Mouse (Mus musculus) kidney, adult 2 months (tissue): Measurements from ENCODE around the gene Snupn. TPM values are rescaled to one million over a fixed set of nuclear protein-coding genes. Genes with fewer than 3 reads are reported as not detected.
A peak's percentile ranks its signal among the peaks of the same experiment; 100 is the strongest.

Source experiments
- DNase-seq: peaks from one replicate; pipeline ENCODE4 v3.0.0; 2021
- H3K27ac ChIP-seq: fragments of 200-500 bp; 2 replicates; pipeline ENCODE4 v1.5.1; 2012; ENCODE audit warnings: low read depth, low read length, control low read depth, inconsistent platforms; ENCODE audit not compliant: insufficient read depth
- H3K27me3 ChIP-seq: fragments of 200-500 bp; replicated peaks from 2 replicates; pipeline ENCODE4 v1.6.1; 2012; ENCODE audit warnings: mild to moderate bottlenecking, moderate library complexity, low read length, inconsistent platforms; ENCODE audit not compliant: control insufficient read depth, insufficient read depth
- H3K36me3 ChIP-seq: fragments of 200-500 bp; 2 replicates; pipeline ENCODE4 v1.6.1; 2012; ENCODE audit warnings: mild to moderate bottlenecking, moderate library complexity, low read length, inconsistent platforms; ENCODE audit not compliant: control insufficient read depth, insufficient read depth
- H3K4me1 ChIP-seq: fragments of 200-500 bp; 2 replicates; pipeline ENCODE4 v1.6.1; 2011; ENCODE audit warnings: low read length; ENCODE audit not compliant: control insufficient read depth, insufficient read depth
- H3K4me3 ChIP-seq: fragments of 200-500 bp; 2 replicates; pipeline ENCODE4 v1.5.1; 2011; ENCODE audit warnings: mild to moderate bottlenecking, low read depth, low read length, control low read depth; ENCODE audit not compliant: insufficient read depth
- CTCF ChIP-seq: fragments of 200-500 bp; conservative IDR thresholded peaks from 2 replicates; pipeline ENCODE4 v1.5.1; 2011; ENCODE audit warnings: low read depth, mild to moderate bottlenecking, control low read depth, low read length, moderate library complexity, mixed read lengths; ENCODE audit not compliant: insufficient read depth, insufficient read length
- POLR2A ChIP-seq: fragments of 200-500 bp; IDR thresholded peaks from one replicate; pipeline ENCODE4 v1.6.1; 2011; ENCODE audit warnings: low read depth, low read length, control low read depth
- WGBS: fragments of 180-500 bp; shearing (Covaris S2); methylation state at CpG from one replicate; pipeline ENCODE4 v1.1.7; 2018; 5-methylcytosine and 5-hydroxymethylcytosine counted together
- polyA plus RNA-seq: library from polyadenylated mRNA; depleted of rRNA; stranded (reverse); fragments of >200 nt; gene quantifications from 2 replicates; pipeline ENCODE4 v1.2.3, GENCODE M21; 2012

Snupn gene
- polyA plus RNA-seq, 1 experiment: 7.7 TPM

GRCm38 (mm10) chr9:56915116-56915515 lies 35.6 kb upstream of the Snupn start:
- DNase-seq: no peak
- WGBS: 87% methylated on average over 1 of the region's 1 CpGs
- Histone ChIP-seq H3K27ac (no peak overlapping the region), H3K4me3 (no peak overlapping the region), H3K4me1 (no peaks in the 10 kb centered on the region), H3K36me3 (peaks cover 3% of the 10 kb centered on the region; the same call in 1 of the 2 replicates), H3K27me3 (no peaks in the 10 kb centered on the region)
- TF ChIP-seq CTCF (no peak), POLR2A (no peak)

GRCm38 (mm10) chr9:56915695-56916410 lies 34.8 kb upstream of the Snupn start:
- Histone ChIP-seq H3K4me3 (no peak overlapping the region), H3K27me3 (no peaks in the 10 kb centered on the region), H3K36me3 (peaks cover 3% of the 10 kb centered on the region; the same call in 1 of the 2 replicates), H3K27ac (peak overlapping the region; percentile 11; the same call in 1 of the 2 replicates), H3K4me1 (no peaks in the 10 kb centered on the region)
- 49% methylated on average over 5 of the region's 5 CpGs for WGBS
- DNase-seq: peak; percentile 45
- no peak for TF ChIP-seq CTCF
- TF ChIP-seq POLR2A: no peak

GRCm38 (mm10) chr9:56917131-56917530 lies 33.5 kb upstream of the Snupn start:
- TF ChIP-seq POLR2A: no peak
- TF ChIP-seq CTCF: no peak
- H3K4me3 ChIP-seq: no peak overlapping the region
- WGBS: 84% methylated on average over 2 of the region's 2 CpGs
- peaks cover 3% of the 10 kb centered on the region; the same call in 1 of the 2 replicates for H3K36me3 ChIP-seq
- no peak for DNase-seq
- no peak overlapping the region for H3K27ac ChIP-seq
- no peaks in the 10 kb centered on the region for H3K27me3 ChIP-seq
- no peaks in the 10 kb centered on the region for H3K4me1 ChIP-seq

- 97% methylated on average over 13 of the region's 13 CpGs for WGBS
- no peaks in the 10 kb centered on the region for H3K27me3 ChIP-seq
- H3K4me3 ChIP-seq: no peak overlapping the region
- DNase-seq: no peak
- peaks cover 3% of the 10 kb centered on the region; the same call in 1 of the 2 replicates for H3K36me3 ChIP-seq
- no peaks in the 10 kb centered on the region for H3K4me1 ChIP-seq
- TF ChIP-seq CTCF (no peak), POLR2A (no peak)
- H3K27ac ChIP-seq: no peak overlapping the region
Observed at GRCm38 (mm10) chr9:56918466-56918865, 32.2 kb upstream of the Snupn start.

GRCm38 (mm10) chr9:56922746-56923145 lies 27.9 kb upstream of the Snupn start:
- Histone ChIP-seq H3K27me3 (no peaks in the 10 kb centered on the region), H3K36me3 (peaks cover 3% of the 10 kb centered on the region; the same call in 1 of the 2 replicates), H3K4me3 (no peak overlapping the region), H3K4me1 (peaks cover 7% of the 10 kb centered on the region; the same call in 1 of the 2 replicates), H3K27ac (no peak overlapping the region)
- TF ChIP-seq POLR2A: no peak
- no peak for TF ChIP-seq CTCF
- DNase-seq: no peak
- WGBS: 84% methylated on average over 4 of the region's 4 CpGs

- TF ChIP-seq POLR2A: no peak
- no peak for TF ChIP-seq CTCF
- WGBS: 50% methylated on average over 8 of the region's 8 CpGs
- Histone ChIP-seq H3K4me1 (peaks cover 10% of the 10 kb centered on the region; the same call in 1 of the 2 replicates), H3K27me3 (no peaks in the 10 kb centered on the region), H3K27ac (peak overlapping the region; percentile 55), H3K4me3 (peak overlapping the region; percentile 62), H3K36me3 (no peaks in the 10 kb centered on the region; the same call in 1 of the 2 replicates)
- DNase-seq: no peak
Observed at GRCm38 (mm10) chr9:56923841-56924650, 26.6 kb upstream of the Snupn start.

- TF ChIP-seq POLR2A (no peak), CTCF (no peak)
- Histone ChIP-seq H3K4me1 (peaks cover 10% of the 10 kb centered on the region; the same call in 1 of the 2 replicates), H3K27me3 (no peaks in the 10 kb centered on the region), H3K27ac (peak overlapping the region; percentile 55), H3K4me3 (peak overlapping the region; percentile 62), H3K36me3 (no peaks in the 10 kb centered on the region; the same call in 1 of the 2 replicates)
- 14% methylated on average over 7 of the region's 7 CpGs for WGBS
- peak; percentile 95 for DNase-seq
Observed at GRCm38 (mm10) chr9:56924651-56925027, 26.0 kb upstream of the Snupn start.
